Mouse (Mus musculus) myocyte (in vitro differentiated cells): Measurements from ENCODE around the gene Ubr2.

Experiments
- CEBPB ChIP-seq: IDR thresholded peaks from 2 replicates; pipeline ENCODE4 v1.6.1; 2011; ENCODE audit warnings: mild to moderate bottlenecking, moderate library complexity; ENCODE audit not compliant: poor library complexity, insufficient read depth, severe bottlenecking
- MAX ChIP-seq: IDR thresholded peaks from one replicate; pipeline ENCODE4 v1.6.1; 2011; ENCODE audit warnings: low read depth, mild to moderate bottlenecking, control low read depth
- MYOG ChIP-seq, 3 experiments: IDR thresholded peaks; one replicate each; pipeline ENCODE4 v1.6.1; 2011; ENCODE audit warnings: control low read depth in 2 of 3, low read depth in 2 of 3, mild to moderate bottlenecking in 2 of 3; ENCODE audit not compliant: insufficient read length in 2 of 3, control insufficient read depth in 1 of 3, insufficient read depth in 1 of 3
- POLR2A ChIP-seq: IDR thresholded peaks from one replicate; pipeline ENCODE4 v1.6.1; 2011; ENCODE audit warnings: low read depth, mild to moderate bottlenecking, control low read depth, moderate library complexity; ENCODE audit not compliant: insufficient read length
- POLR2AphosphoS2 ChIP-seq: IDR thresholded peaks from one replicate; pipeline ENCODE4 v1.6.1; 2011; ENCODE audit warnings: low read depth, control low read depth; ENCODE audit not compliant: insufficient read length

GRCm38 (mm10) chr17:46912331-46912730 lies 98.0 kb downstream of the Ubr2 start:
- TF ChIP-seq POLR2A = no peak
- no peak for TF ChIP-seq CEBPB
- TF ChIP-seq MYOG (IDR thresholded peaks at IDR 0.05; ENCODE audit: control insufficient read depth in 1 of 3, insufficient read depth in 1 of 3, insufficient read length in 2 of 3, low read depth in 2 of 3) = no peak
- TF ChIP-seq POLR2AphosphoS2 = no peak
- TF ChIP-seq MAX = no peak
